Mouse (Mus musculus) lung, postnatal 25 days (tissue): ENCODE measurements at regions not wholly inside any gene's neighbourhood (a gene's known extent, or its start where the extent isn't known, plus 50 kb on each side); places are given as distances from the start of the nearest gene placed in this dataset.

ENCODE experiments used
- DNase-seq: peaks from one replicate; pipeline ENCODE4 v3.0.0; 2022; ENCODE audit warnings: low spot score

DNA sequence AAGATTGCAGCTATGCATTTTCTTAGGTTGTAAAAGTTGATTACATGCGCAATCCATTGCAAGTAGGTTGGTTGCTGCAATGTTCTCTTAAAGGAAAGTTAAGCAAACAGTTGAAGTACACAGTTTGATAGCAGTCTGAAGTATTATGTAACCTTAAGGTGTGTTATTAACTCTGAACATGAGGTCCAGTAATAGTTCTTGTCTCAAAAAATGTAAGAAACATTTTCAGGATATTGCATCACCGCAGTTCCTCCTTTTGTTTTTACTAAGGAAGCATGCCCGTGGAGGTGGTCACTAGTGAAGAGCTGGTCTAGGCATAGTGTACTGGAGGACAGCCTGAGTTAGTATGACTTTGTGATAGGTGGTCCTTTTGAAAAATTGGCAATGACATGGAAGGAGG lies 339.4 kb upstream of the Cldn34d start:
- DNase-seq, result peak; percentile 25

- no peak for DNase-seq
Observed at GRCm38 (mm10) chrX:76938315-76938714, 335.6 kb upstream of the Cldn34d start.
